Mouse (Mus musculus): Measurements from ENCODE around the gene Plekho2. TPM values are rescaled to one million over a fixed set of nuclear protein-coding genes. Genes with fewer than 3 reads are reported as not detected.

Plekho2 gene
- total and polyA plus RNA-seq, 3 experiments: 7.6 to 12.9 TPM; not detected in 1

GRCm38 (mm10) chr9:65586406-65587269, 6.8 kb upstream of the Plekho2 start, which contains the start of gene Pif1 (continued):
- no peak for TF ChIP-seq USF2 (IDR thresholded peaks at IDR 0.05; ENCODE audit: borderline replicate concordance in 1 of 2, insufficient read depth in 1 of 2, low read depth in 1 of 2, low read length in 2 of 2)
- peak; percentile 65 for TF ChIP-seq TCF12 (IDR thresholded peaks at IDR 0.05; ENCODE audit: low read depth, low read length)
- TF ChIP-seq ZC3H11A (IDR thresholded peaks at IDR 0.05; ENCODE audit: low read depth, low read length): no peak
- TF ChIP-seq TBP (IDR thresholded peaks at IDR 0.05; ENCODE audit: low read depth, low read length): peak; percentile 95
- TF ChIP-seq TAL1 (IDR thresholded peaks at IDR 0.05; ENCODE audit: low read length): no peak
- TF ChIP-seq ZNF384 (IDR thresholded peaks at IDR 0.05; ENCODE audit: low read depth, low read length): peak; percentile 90
- TF ChIP-seq MXI1 (IDR thresholded peaks at IDR 0.05; ENCODE audit: low read depth, low read length): peak; percentile 88
- no peak; the same call in 1 of the 2 replicates for TF ChIP-seq MYC (IDR thresholded peaks at IDR 0.05; ENCODE audit: low read depth, low read length)
- 0 out of 2 replicates have a peak, but pooled peaks have one; percentile 47 for TF ChIP-seq RCOR1 (IDR thresholded peaks at IDR 0.05; ENCODE audit: low read depth, low read length)

- Histone ChIP-seq H3K4me1 (ENCODE audit: control insufficient read depth in 1 of 2, insufficient read depth in 2 of 2, low read length in 2 of 2) (peaks cover 10% of the 10 kb centered on the region in 2 experiments), H3K36me3 (ENCODE audit: control insufficient read depth in 1 of 2, insufficient read depth in 2 of 2, low read length in 2 of 2) (peaks cover 0 to 18% of the 10 kb centered on the region in 2 experiments; a peak in 2 of 4 replicates), H3K9me3 (replicated peaks; ENCODE audit: insufficient read depth, low read length) (no peaks in the 10 kb centered on the region), H3K4me3 (ENCODE audit: control insufficient read depth in 1 of 2, insufficient read depth in 1 of 2, low read depth in 2 of 2, low read length in 2 of 2) (peak overlapping the region in 1 of 2 experiments; percentile 42; a peak in 2 of 4 replicates), H3K79me2 (ENCODE audit: control insufficient read depth, insufficient read depth, low read length, poor library complexity) (peaks cover 20% of the 10 kb centered on the region), H3K9ac (ENCODE audit: control insufficient read depth, low read depth, low read length, poor library complexity, severe bottlenecking) (peak overlapping the region; percentile 62), H3K27ac (ENCODE audit: control insufficient read depth, low read depth, low read length) (peak overlapping the region; percentile 70), H3K27me3 (ENCODE audit: control insufficient read depth in 1 of 2, insufficient read depth in 2 of 2, low read length in 2 of 2) (no peaks in the 10 kb centered on the region)
- DNase-seq (ENCODE audit: low read depth, low spot score): peak; percentile 95
- peak; percentile 88 for TF ChIP-seq BHLHE40 (IDR thresholded peaks at IDR 0.05; ENCODE audit: borderline replicate concordance, low read depth, low read length)
- TF ChIP-seq SMC3 (IDR thresholded peaks at IDR 0.05; ENCODE audit: low read depth, low read length): no peak
- TF ChIP-seq UBTF (IDR thresholded peaks at IDR 0.05; ENCODE audit: borderline replicate concordance, insufficient read depth, low read depth, low read length): no peak
- peak; percentile 83 for TF ChIP-seq ELF1 (IDR thresholded peaks at IDR 0.05; ENCODE audit: low read depth, low read length)
- peak; percentile 53; the same call in 1 of the 2 replicates for TF ChIP-seq HCFC1 (IDR thresholded peaks at IDR 0.05; ENCODE audit: low read depth, low read length)
- TF ChIP-seq ETS1 (IDR thresholded peaks at IDR 0.05; ENCODE audit: low read depth, low read length): peak; percentile 73; the same call in 1 of the 2 replicates
- 0 out of 2 replicates have a peak, but pooled peaks have one; percentile 65 for TF ChIP-seq E2F4 (IDR thresholded peaks at IDR 0.05; ENCODE audit: borderline replicate concordance, low read depth, low read length)
- peak; percentile 98 for TF ChIP-seq MYC (IDR thresholded peaks at IDR 0.05; ENCODE audit: low read depth, low read length)
- TF ChIP-seq JUND (IDR thresholded peaks at IDR 0.05; ENCODE audit: low read depth, low read length): no peak
- peak; percentile 71; the same call in 1 of the 2 replicates for TF ChIP-seq MAZ (IDR thresholded peaks at IDR 0.05; ENCODE audit: low read depth, low read length)
- no peak for TF ChIP-seq MEF2A (IDR thresholded peaks at IDR 0.05; ENCODE audit: extremely low read depth, insufficient replicate concordance, low read depth, low read length, poor library complexity, severe bottlenecking)
- 0 out of 2 replicates have a peak, but pooled peaks have one; percentile 25 for TF ChIP-seq TCF12 (IDR thresholded peaks at IDR 0.05; ENCODE audit: low read depth, low read length)
- peak; percentile 98 for TF ChIP-seq MAX (IDR thresholded peaks at IDR 0.05; ENCODE audit: low read length)
- TF ChIP-seq MYB (IDR thresholded peaks at IDR 0.05; ENCODE audit: low read depth, low read length): no peak
- no peak for TF ChIP-seq TAL1 (IDR thresholded peaks at IDR 0.05; ENCODE audit: low read length)
- TF ChIP-seq CTCF (IDR thresholded peaks at IDR 0.05 in 2 of 3, conservative IDR thresholded peaks at IDR 0.05 in 1 of 3; ENCODE audit: control insufficient read depth in 1 of 3, insufficient read depth in 1 of 3, low read depth in 2 of 3, low read length in 3 of 3, poor library complexity in 1 of 3, severe bottlenecking in 1 of 3): no peak; a peak in 1 of 6 replicates
- no peak for TF ChIP-seq CHD2 (IDR thresholded peaks at IDR 0.05; ENCODE audit: low read length)
- TF ChIP-seq POLR2AphosphoS5 (IDR thresholded peaks at IDR 0.05; ENCODE audit: borderline replicate concordance, low read depth, low read length): no peak
- TF ChIP-seq ZKSCAN1 (IDR thresholded peaks at IDR 0.05; ENCODE audit: low read depth, low read length): no peak
- TF ChIP-seq SIN3A (IDR thresholded peaks at IDR 0.05; ENCODE audit: low read length): peak; percentile 92
- TF ChIP-seq MAFK (IDR thresholded peaks at IDR 0.05; ENCODE audit: borderline replicate concordance, low read depth, low read length): no peak
- TF ChIP-seq CHD1 (IDR thresholded peaks at IDR 0.05; ENCODE audit: low read depth, low read length): no peak
- TF ChIP-seq TBP (IDR thresholded peaks at IDR 0.05; ENCODE audit: low read depth, low read length): 0 out of 2 replicates have a peak, but pooled peaks have one; percentile 75
- no peak for TF ChIP-seq RCOR1 (IDR thresholded peaks at IDR 0.05; ENCODE audit: low read depth, low read length)
- TF ChIP-seq POLR2A (IDR thresholded peaks at IDR 0.05; ENCODE audit: control insufficient read depth in 1 of 2, insufficient read depth in 1 of 2, low read depth in 1 of 2, low read length in 2 of 2, poor library complexity in 1 of 2): peak; percentile 24 to 89; a peak in 3 of 4 replicates
- no peak; the same call in 1 of the 2 replicates for TF ChIP-seq ZMIZ1 (IDR thresholded peaks at IDR 0.05; ENCODE audit: low read depth, low read length)
- peak; percentile 85 for TF ChIP-seq NELFE (IDR thresholded peaks at IDR 0.05; ENCODE audit: low read depth, low read length)
- TF ChIP-seq ZC3H11A (IDR thresholded peaks at IDR 0.05; ENCODE audit: low read depth, low read length): no peak
These were observed 3.2 kb upstream of the Plekho2 start for GRCm38 (mm10) chr9:65583045-65583444.

Measured in MEL (cell line).